Mouse (Mus musculus) retina, embryonic 14.5 days (tissue): Measurements from ENCODE around the gene Mogat2.
A peak's percentile ranks its signal among the peaks of the same experiment; 100 is the strongest.

Experiments
- DNase-seq: peaks from one replicate; pipeline ENCODE4 v3.0.0-alpha.2; 2015; ENCODE audit warnings: low spot score

Mogat2 gene

GRCm38 (mm10) chr7:99238417-99238816 lies at the start of gene Mogat2:
Gene Mogat2 (minus strand): TSS chr7:99238619.
- DNase-seq = peak; percentile 21

DNA sequence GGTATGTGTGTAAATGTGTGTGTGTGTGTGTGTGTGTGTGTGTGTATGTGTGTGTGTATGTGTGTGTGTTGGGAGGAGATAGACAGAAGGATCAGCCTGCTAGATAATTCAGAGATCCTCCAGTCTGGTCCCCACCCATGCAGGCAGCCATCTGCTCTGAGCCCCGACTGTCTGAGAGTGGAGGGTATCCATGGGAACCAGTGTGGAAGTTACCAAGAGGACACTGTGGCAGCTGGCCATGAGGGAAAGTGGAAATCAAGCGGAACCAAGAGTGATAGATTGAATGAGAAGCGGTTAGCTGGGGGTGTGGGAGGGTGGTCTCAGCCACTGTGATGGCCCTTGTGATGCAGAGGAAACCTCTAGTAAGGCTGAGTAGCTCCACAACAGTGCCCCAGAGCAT lies 48.9 kb upstream of the Mogat2 start:
- peak; percentile 77 for DNase-seq

DNA sequence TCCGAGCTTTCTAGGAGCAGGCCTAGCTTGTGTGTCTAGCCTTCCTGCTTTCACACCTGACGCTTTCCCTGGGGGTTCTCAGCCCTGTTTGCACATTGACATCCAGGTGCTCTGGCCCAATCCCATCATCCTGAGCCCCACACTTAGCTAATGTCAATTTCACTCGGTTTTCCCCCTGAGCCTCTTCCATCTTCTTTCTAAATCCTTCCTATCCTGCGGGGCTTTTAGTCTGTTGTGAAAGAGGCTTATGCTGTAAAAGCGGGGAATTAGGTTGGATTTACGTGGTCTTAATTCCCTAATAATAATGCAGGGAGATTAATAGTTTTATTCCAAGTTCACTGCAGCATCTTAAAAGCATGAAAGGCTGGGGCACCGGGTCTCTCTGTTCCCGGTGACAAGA lies 41.2 kb upstream of the Mogat2 start:
- no peak for DNase-seq

DNA sequence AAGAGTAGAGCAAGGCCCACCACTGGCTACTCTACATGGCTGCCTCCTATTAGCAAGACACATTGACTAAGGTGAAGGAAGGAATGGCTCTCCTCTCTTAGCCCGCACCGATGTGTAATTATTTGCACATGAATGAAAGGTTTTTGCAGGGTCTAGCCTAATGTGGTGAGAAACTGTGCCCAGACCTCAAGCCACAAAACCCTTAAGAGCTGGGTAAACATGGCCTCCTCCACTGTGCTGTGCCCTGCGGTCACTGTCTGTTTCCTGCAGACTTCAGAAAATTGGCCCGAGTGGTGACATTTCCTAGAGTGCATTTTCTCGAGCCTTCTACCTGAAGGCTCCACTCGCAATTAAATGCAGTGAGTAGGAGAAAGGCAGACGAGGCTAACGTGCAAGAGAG lies 39.9 kb upstream of the Mogat2 start:
- DNase-seq = no peak

DNA sequence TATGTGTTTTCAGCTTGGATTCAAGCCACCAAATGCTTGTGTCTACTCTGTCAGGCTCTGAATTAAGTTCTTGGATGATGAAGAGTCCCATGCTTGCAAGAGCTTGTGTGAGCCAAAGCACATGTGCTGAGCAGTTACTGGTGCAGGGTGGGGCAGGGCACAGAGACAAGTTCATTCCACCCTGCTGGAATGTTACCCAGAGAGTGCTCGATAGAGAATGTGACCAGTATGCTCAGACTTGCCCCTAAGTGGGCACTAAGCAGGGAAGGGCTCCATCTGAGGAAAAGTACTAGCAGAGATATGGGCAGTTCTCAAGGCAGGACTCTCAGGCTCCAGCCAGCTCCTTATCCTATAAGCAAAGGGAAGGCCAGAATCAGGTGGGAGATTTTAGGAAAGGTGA lies 38.3 kb upstream of the Mogat2 start:
- no peak for DNase-seq

GRCm38 (mm10) chr7:99275131-99275530 lies 36.7 kb upstream of the Mogat2 start:
- DNase-seq = no peak

DNA sequence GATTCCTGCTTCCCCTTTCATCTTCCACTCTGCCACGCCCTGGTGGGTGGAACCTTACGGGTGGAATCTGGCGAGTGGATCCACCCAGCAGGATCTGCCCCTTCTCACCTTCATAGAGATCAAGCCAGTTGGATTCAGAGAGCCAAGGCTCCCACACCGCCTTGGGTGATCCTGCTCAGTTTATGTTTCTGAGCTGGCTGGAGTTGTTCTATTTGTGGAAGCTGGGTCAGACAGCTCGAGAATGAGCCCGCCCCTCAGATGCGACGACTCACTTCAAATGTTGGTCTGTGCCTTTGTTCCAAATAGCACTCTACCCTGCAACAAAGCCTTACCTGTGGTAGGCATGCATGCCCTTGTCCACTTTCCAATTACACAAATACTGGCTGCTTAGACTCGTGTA lies 33.2 kb upstream of the Mogat2 start:
- DNase-seq = no peak

DNA sequence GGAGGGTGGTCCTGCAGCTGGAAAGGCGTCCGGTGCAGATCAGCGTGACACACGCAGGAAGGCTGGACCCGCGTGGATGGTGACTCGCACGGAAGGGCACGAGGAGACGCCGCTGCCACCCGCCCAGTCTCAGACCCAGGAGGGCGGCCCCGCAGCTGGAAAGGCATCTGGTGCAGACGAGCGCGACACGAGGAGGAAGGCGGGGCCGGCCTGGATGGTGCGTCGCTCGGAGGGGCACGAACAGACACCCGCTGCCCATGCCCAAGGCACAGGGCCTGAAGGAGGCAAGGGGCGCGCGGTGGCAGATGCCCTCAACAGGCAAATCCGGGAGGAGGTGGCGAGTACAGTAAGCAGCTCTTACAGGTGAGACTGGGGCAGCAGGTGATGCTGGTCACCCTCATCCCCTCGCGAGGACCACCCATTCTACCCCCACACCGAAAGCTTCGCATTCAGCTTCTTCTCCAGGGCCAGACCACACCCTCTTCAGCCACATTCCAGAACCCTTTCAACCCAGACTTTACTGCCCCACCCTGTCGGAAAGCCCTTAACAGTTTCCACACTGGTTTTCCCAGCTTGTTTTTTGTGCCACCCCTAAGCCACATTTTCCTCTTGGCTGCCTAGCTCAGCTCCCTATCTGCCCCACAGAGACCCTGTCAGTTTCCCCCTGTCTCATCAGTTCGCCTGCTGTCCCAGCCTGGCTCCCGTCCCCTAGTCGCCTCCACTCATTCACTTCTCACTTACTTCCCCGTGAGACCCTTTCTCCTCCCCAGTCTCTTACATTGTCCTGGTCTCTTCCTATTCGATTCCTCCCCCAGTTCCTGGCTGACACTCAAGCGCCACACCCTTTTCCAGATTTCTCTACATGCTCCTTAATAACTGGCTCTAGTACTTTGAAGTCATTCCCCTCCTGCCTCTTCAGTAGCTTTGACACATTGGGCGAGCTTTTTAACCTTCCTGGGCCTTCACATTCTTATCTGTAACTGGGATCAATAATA lies 30.8 kb upstream of the Mogat2 start:
- DNase-seq = peak; percentile 28

DNA sequence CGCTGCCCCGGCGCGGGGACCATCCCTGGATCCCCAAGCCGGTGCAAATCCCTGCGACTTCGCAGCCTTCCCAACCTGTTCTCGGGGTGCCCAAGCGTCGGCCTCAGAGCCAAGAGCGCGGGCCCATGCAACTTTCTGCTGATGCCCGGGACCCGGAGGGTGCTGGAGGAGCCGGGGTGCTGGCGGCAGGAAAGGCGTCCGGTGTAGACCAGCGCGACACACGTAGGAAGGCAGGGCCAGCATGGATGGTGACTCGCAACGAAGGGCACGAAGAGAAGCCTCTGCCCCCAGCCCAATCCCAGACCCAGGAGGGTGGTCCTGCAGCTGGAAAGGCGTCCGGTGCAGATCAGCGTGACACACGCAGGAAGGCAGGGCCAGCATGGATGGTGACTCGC lies 30.1 kb upstream of the Mogat2 start:
- no peak for DNase-seq

GRCm38 (mm10) chr7:99267897-99268505 lies 29.6 kb upstream of the Mogat2 start:
- peak; percentile 90 for DNase-seq

DNA sequence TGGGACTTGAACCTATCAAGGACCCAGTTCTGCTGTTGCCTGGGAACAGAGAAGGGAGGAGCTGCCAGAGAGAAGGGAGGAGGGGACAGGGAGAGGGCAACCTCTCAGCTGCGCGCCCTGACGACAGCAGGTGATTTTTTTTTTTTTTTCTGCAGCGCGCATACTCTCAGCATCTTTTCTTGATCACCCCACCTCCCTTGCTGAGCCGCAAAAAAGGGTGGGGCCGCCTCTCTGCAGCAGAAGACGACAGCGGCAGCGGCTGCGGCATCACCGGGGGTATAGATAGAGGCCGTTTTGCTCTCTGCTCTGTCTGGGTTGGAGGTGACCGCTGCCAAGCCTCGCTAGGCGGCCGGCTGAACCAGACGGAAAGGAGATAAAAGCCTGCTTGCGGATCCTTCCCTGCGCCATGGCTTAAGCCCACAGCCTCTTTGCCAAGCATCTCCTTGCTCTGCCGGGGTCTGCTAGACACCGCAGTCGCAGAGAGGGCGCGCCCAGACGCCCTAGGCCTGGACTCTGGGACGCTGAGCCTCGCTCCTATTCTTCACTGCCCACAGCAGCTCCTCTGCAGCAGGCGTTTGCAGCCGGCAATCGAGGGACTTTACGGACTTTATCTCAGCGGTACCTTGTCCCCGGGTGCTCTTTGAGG lies 29.0 kb upstream of the Mogat2 start, which contains the start of gene Map6:
Map6 (plus strand) TSS at position 197 of the 646 bp plus-strand sequence.
- peak; percentile 77 for DNase-seq

GRCm38 (mm10) chr7:99264597-99264996 lies 26.2 kb upstream of the Mogat2 start:
- no peak for DNase-seq

- DNase-seq = no peak
Measured at GRCm38 (mm10) chr7:99263509-99263908, 25.1 kb upstream of the Mogat2 start.

GRCm38 (mm10) chr7:99261900-99262299 lies 23.5 kb upstream of the Mogat2 start:
- DNase-seq = no peak

GRCm38 (mm10) chr7:99255006-99255405 lies 16.6 kb upstream of the Mogat2 start:
- DNase-seq = no peak

GRCm38 (mm10) chr7:99250386-99250785 lies 12.0 kb upstream of the Mogat2 start:
- DNase-seq = no peak

DNA sequence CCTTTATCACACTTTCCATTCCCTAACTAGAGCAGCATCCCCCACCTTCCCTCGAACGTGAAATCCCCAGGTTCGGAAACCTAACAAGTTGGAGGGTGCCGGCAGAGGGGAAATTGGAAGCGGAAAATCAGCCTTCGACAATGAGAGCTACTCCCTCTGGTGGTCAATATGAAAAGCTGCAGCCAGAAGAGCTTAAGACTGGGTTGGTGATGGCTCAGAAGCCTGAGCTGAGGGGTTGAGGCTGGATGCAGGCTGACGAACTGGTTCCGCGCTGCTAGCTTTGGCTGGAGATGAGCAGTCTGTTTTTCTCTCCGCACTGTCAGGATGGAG lies 11.1 kb upstream of the Mogat2 start:
- DNase-seq = peak; percentile 95

DNA sequence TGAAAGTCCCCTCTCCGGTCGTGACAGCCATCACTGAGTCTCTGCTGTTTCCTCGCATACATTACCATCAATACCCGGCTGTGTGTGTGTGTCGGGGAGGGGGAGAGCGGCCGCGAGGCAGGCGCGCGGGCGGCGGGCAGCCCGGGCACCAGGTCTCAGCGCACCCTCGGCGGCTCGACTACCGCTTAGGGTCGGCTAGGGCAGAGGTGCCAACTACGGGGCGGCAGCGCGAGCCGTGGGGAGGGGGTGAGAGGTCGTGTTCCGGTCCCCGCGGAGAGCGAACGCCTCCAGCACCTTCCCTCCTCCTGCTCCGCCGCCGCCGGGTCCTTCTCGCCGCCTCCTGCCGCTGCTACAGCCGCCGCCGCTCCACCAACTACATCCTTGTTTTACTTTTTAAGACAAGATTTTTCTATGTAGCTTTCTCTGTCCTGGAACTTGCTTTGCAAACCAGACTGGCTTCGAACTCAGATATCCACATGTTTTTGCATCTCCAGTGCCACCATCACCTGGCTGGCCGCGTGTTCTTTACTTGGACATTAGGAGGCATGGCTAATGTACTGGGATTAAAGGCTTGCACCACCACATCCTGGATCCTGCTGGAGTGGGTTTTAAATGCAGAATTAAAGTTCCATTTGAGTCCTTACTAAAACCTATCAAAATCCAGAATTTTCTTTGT lies 10.6 kb upstream of the Mogat2 start:
- DNase-seq = peak; percentile 34

DNA sequence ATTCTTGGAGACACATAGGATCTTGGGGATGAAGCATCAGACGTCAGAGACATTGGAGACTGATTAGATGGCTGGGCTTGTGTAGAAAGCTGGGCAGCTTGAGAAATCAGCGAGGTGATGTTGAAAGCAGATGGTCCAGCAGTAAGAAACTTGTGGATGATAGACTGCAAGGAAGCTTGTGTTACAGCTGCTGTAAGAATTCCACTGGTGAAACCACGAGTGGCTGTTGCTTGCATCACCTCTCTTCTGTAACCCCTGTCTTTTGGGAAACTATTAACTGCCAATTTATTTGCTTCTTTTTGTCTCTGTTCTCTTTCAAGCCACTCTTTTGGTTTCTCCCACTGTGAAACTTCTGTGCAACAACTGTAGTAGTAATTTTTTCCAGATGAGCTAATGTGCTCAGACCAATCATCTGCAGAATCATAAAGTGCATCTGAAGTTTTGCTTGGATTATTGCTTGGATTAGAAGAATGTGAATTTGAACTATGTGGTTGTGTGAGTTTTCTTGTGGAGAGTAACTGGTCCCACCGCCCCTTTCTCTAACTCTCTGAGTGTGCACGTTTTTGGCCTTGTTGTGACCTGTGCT lies 9.8 kb upstream of the Mogat2 start:
- DNase-seq = no peak

DNA sequence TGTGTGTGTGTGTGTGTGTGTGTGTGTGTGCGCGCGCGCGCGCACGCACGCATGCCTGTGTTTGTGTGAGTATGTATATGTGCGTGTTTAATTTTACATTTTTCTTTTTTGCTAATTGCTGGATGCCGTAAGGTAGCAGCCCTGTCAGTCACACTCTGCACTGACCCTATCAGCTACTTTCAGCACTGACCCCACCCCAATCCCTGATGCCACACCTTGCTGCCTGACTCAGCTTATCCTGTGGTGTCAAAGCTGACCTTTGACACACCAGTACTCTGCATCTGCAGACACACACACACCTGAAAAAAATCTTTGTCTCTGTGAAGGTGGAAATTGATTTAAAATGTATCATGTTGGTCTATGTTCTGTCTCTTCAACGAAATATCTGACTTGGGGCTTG lies 3.7 kb upstream of the Mogat2 start:
- no peak for DNase-seq

GRCm38 (mm10) chr7:99236888-99237660 lies 1.3 kb downstream of the Mogat2 start:
- no peak for DNase-seq
